Mouse (Mus musculus) forebrain, postnatal 0 days (tissue): ENCODE results near the gene Kcnh2. TPM values are rescaled to one million over a fixed set of nuclear protein-coding genes. Genes with fewer than 3 reads are reported as not detected.
"Not testable (repeated sequence)": the region's sequence is repeated elsewhere in the genome, so short reads cannot be mapped to it uniquely, and the experiment has no call there.

Experiments used
- ATAC-seq: fragments of 200-750 bp; cut with Nextera tagmentation; 2 replicates; pipeline ENCODE4 v1.8.0; 2017; ENCODE audit warnings: mild to moderate bottlenecking, moderate library complexity
- DNase-seq: peaks from one replicate; pipeline ENCODE4 v3.0.0-alpha.2; 2015
- H3K27ac ChIP-seq: fragments of 300-500 bp; sonication (generic); 2 replicates; pipeline ENCODE4 v1.5.1; 2014; ENCODE audit warnings: low read depth, mild to moderate bottlenecking, antibody characterized with exemption, low read length, moderate library complexity, mixed read lengths
- H3K27me3 ChIP-seq: fragments of 300-500 bp; sonication (generic); 2 replicates; pipeline ENCODE4 v1.6.1; 2014; ENCODE audit warnings: mild to moderate bottlenecking, low read length, mixed read lengths; ENCODE audit not compliant: insufficient read depth
- H3K36me3 ChIP-seq: fragments of 300-500 bp; sonication (generic); 2 replicates; pipeline ENCODE4 v1.6.1; 2014; ENCODE audit warnings: mild to moderate bottlenecking, moderate library complexity; ENCODE audit not compliant: insufficient read depth
- H3K4me1 ChIP-seq: fragments of 300-500 bp; sonication (generic); 2 replicates; pipeline ENCODE4 v1.6.1; 2014; ENCODE audit warnings: antibody characterized with exemption; ENCODE audit not compliant: insufficient read depth
- H3K4me2 ChIP-seq: fragments of 300-500 bp; sonication (generic); 2 replicates; pipeline ENCODE4 v1.6.1; 2014; ENCODE audit warnings: low read depth, mild to moderate bottlenecking, moderate library complexity
- H3K4me3 ChIP-seq: fragments of 300-500 bp; sonication (generic); 2 replicates; pipeline ENCODE4 v1.5.1; 2014; ENCODE audit warnings: low read depth, low read length, mixed read lengths
- H3K9ac ChIP-seq: fragments of 300-500 bp; sonication (generic); 2 replicates; pipeline ENCODE4 v1.6.1; 2014; ENCODE audit warnings: mild to moderate bottlenecking
- H3K9me3 ChIP-seq: fragments of 300-500 bp; sonication (generic); 2 replicates; pipeline ENCODE4 v1.6.1; 2016; ENCODE audit warnings: low read length
- CTCF ChIP-seq: sonication (generic); IDR thresholded peaks from 2 replicates; pipeline ENCODE4 v1.5.1; 2016; ENCODE audit warnings: antibody characterized with exemption, control low read depth, low read depth
- WGBS: fragments of 180-500 bp; shearing (Covaris S2); extraction: QIAGEN DNeasy Blood & Tissue Kit; methylation state at CpG from one replicate; pipeline ENCODE4 v1.1.7; 2014; 5-methylcytosine and 5-hydroxymethylcytosine counted together
- polyA plus RNA-seq: library from polyadenylated mRNA; unstranded; fragments of >200 nt; fragmentation: Nextera tagmentation; extraction: Ambion mirVana; gene quantifications from 2 replicates; pipeline ENCODE4 v1.2.1, GENCODE M21; 2015
- total RNA-seq: library from RNA; depleted of rRNA; stranded (reverse); fragments of >200 nt; gene quantifications from 2 replicates; pipeline ENCODE4 v1.2.3, GENCODE M21; 2014; rRNA removed

Kcnh2 gene
- total RNA-seq (13.5 and 21.2 TPM in 2 replicates), polyA plus RNA-seq (4.7 and 6.8 TPM in 2 replicates)

- no peak for DNase-seq
- under 1% methylated on average over 48 of the region's 53 CpGs for WGBS
Observed at GRCm38 (mm10) chr5:24351278-24351677, at the start of gene Kcnh2. Gene Kcnh2, minus strand, starts transcription at chr5:24351604.

GRCm38 (mm10) chr5:24400362-24400761 is 49.0 kb upstream of the Kcnh2 start:
- H3K9me3 ChIP-seq, result no peaks in the 10 kb centered on the region
- H3K4me2 ChIP-seq, result no peak overlapping the region
- no peak overlapping the region for H3K9ac ChIP-seq
- H3K4me1 ChIP-seq, result no peaks in the 10 kb centered on the region
- no peak for TF ChIP-seq CTCF
- peaks cover 33% of the 10 kb centered on the region for H3K36me3 ChIP-seq
- no peak overlapping the region for H3K4me3 ChIP-seq
- 86% methylated on average over 11 of the region's 11 CpGs for WGBS
- no peak overlapping the region for H3K27ac ChIP-seq
- ATAC-seq, result no peak
- no peaks in the 10 kb centered on the region for H3K27me3 ChIP-seq
- DNase-seq, result no peak

More at GRCm38 (mm10) chr5:24351278-24351677, at the start of gene Kcnh2:
- H3K9ac ChIP-seq, result peak within 1 kb of the TSS; percentile 67
- peak within 1 kb of the TSS; percentile 73 for H3K27ac ChIP-seq
- peak within 1 kb of the TSS; percentile 78 for H3K4me3 ChIP-seq
- peak within 1 kb of the TSS; percentile 88 for H3K4me2 ChIP-seq
- no peaks in the 10 kb centered on the region for H3K9me3 ChIP-seq
- TF ChIP-seq CTCF, result no peak
- H3K4me1 ChIP-seq, result peaks cover 16% of the 10 kb centered on the region; the same call in 1 of the 2 replicates
- no peak for ATAC-seq
- no peaks in the 10 kb centered on the region for H3K36me3 ChIP-seq
- H3K27me3 ChIP-seq, result no peaks in the 10 kb centered on the region

- TF ChIP-seq CTCF, result no peak
- peaks cover 30% of the 10 kb centered on the region for H3K36me3 ChIP-seq
- H3K4me2 ChIP-seq, result no peak overlapping the region
- ATAC-seq (no peak), DNase-seq (no peak)
- H3K4me3 ChIP-seq, result no peak overlapping the region
- H3K27me3 ChIP-seq, result no peaks in the 10 kb centered on the region
- 91% methylated on average over 10 of the region's 10 CpGs for WGBS
- no peak overlapping the region for H3K9ac ChIP-seq
- H3K27ac ChIP-seq, result no peak overlapping the region
- H3K9me3 ChIP-seq, result no peaks in the 10 kb centered on the region
- H3K4me1 ChIP-seq, result 0 out of 2 replicates have a peak, but pooled peaks cover 2% of the 10 kb centered on the region
Observed at GRCm38 (mm10) chr5:24399686-24400085, 48.3 kb upstream of the Kcnh2 start.

GRCm38 (mm10) chr5:24396254-24396653 is 44.9 kb upstream of the Kcnh2 start:
- not testable (repeated sequence) for H3K27me3 ChIP-seq

GRCm38 (mm10) chr5:24394165-24394894 is 42.9 kb upstream of the Kcnh2 start:
- TF ChIP-seq CTCF, result peak; percentile 74
- peak overlapping the region; percentile 68 for H3K9ac ChIP-seq
- H3K4me1 ChIP-seq, result 0 out of 2 replicates have a peak, but pooled peaks cover 2% of the 10 kb centered on the region
- H3K4me2 ChIP-seq, result peak overlapping the region; percentile 59
- peak overlapping the region; percentile 73 for H3K4me3 ChIP-seq
- DNase-seq (peak; percentile 97), ATAC-seq (peak; percentile 98)
- peak overlapping the region; percentile 89 for H3K27ac ChIP-seq
- 1% methylated on average over 36 of the region's 36 CpGs for WGBS
- no peaks in the 10 kb centered on the region for H3K36me3 ChIP-seq
- 0 out of 2 replicates have a peak, but pooled peaks cover 4% of the 10 kb centered on the region for H3K27me3 ChIP-seq
- no peaks in the 10 kb centered on the region for H3K9me3 ChIP-seq

More at GRCm38 (mm10) chr5:24396254-24396653, 44.9 kb upstream of the Kcnh2 start:
- H3K27ac ChIP-seq, H3K36me3 ChIP-seq, H3K4me3 ChIP-seq, H3K4me1 ChIP-seq, H3K9me3 ChIP-seq, H3K9ac ChIP-seq, DNase-seq, ATAC-seq, H3K4me2 ChIP-seq: not testable (repeated sequence)
- 93% methylated on average over 6 of the region's 6 CpGs for WGBS
- 0 out of 2 replicates have a peak, but pooled peaks have one; percentile 3 for TF ChIP-seq CTCF

GRCm38 (mm10) chr5:24393392-24393997 is 42.1 kb upstream of the Kcnh2 start, which contains the start of gene Abcb8:
Gene Abcb8, plus strand, starts transcription at chr5:24393663.
- Histone ChIP-seq H3K36me3 (no peaks in the 10 kb centered on the region), H3K27me3 (0 out of 2 replicates have a peak, but pooled peaks cover 7% of the 10 kb centered on the region), H3K4me1 (0 out of 2 replicates have a peak, but pooled peaks cover 2% of the 10 kb centered on the region), H3K4me3 (peak within 1 kb of the TSS; percentile 73), H3K9me3 (no peaks in the 10 kb centered on the region), H3K27ac (peak within 1 kb of the TSS; percentile 89), H3K4me2 (peak within 1 kb of the TSS; percentile 59), H3K9ac (peak within 1 kb of the TSS; percentile 68)
- TF ChIP-seq CTCF, result peak; percentile 83
- ATAC-seq, result no peak
- 26% methylated on average over 7 of the region's 7 CpGs for WGBS
- peak; percentile 81 for DNase-seq
